Mouse (Mus musculus): ENCODE measurements around the gene Tspan17. TPM values are rescaled to one million over a fixed set of nuclear protein-coding genes. Genes with fewer than 3 reads are reported as not detected.
A peak's percentile ranks its signal among the peaks of the same experiment; 100 is the strongest.

Gene Tspan17
- polyA plus RNA-seq, 1 experiment from 2014 or later: 8.5 TPM

GRCm38 (mm10) chr13:54800206-54800605 lies 11.0 kb downstream of the Tspan17 start:
- no peak overlapping the region for H3K9ac ChIP-seq (replicated peaks; ENCODE audit: low read length)
- H3K4me1 ChIP-seq (ENCODE audit: control insufficient read depth, insufficient read depth, low read length): no peaks in the 10 kb centered on the region
- no peak overlapping the region for H3K27ac ChIP-seq (replicated peaks; ENCODE audit: low read depth, low read length)
- H3K27me3 ChIP-seq (ENCODE audit: control insufficient read depth, insufficient read depth, low read length): no peaks in the 10 kb centered on the region; the same call in 1 of the 2 replicates
- DNase-seq (ENCODE audit: low spot score): no peak
- H3K4me2 ChIP-seq (ENCODE audit: low read depth, low read length): no peak overlapping the region
- H3K9me3 ChIP-seq (replicated peaks; ENCODE audit: control insufficient read depth, low read length): no peaks in the 10 kb centered on the region
- 76% methylated on average over 4 of the region's 4 CpGs for WGBS
- no peak for ATAC-seq (replicated peaks; ENCODE audit: insufficient number of reproducible peaks, low FRiP score, low TSS enrichment, low read depth)
- H3K4me3 ChIP-seq (ENCODE audit: low read depth, low read length): no peak overlapping the region
- no peaks in the 10 kb centered on the region for H3K36me3 ChIP-seq (replicated peaks; ENCODE audit: control insufficient read depth, insufficient read depth, low read depth, low read length)

DNA sequence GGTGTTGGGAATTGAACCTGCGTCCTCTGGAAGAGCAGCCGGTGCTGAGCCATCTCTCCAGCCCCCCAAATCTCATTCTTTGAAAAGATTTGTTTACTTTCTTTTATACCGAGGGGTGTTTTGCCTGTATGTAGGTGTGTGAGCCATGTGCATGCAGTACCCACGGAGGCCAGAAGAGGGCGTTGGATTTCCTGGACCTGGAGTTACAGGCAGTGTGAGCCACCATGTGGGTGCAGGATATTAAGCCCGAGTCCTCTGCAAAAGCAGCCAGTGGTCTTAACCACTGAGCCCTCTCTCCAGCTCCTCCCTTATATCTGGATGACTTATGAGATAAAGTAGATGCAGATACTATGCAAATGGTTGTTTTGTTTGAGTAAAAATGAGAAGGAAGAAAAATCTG lies 13.8 kb downstream of the Tspan17 start:
- Histone ChIP-seq H3K4me1 (ENCODE audit: control insufficient read depth, insufficient read depth, low read length) (no peaks in the 10 kb centered on the region), H3K4me2 (ENCODE audit: low read depth, low read length) (no peak overlapping the region), H3K4me3 (ENCODE audit: low read depth, low read length) (no peak overlapping the region), H3K9ac (replicated peaks; ENCODE audit: low read length) (no peak overlapping the region), H3K27ac (replicated peaks; ENCODE audit: low read depth, low read length) (no peak overlapping the region), H3K27me3 (ENCODE audit: control insufficient read depth, insufficient read depth, low read length) (no peaks in the 10 kb centered on the region; the same call in 1 of the 2 replicates), H3K36me3 (replicated peaks; ENCODE audit: control insufficient read depth, insufficient read depth, low read depth, low read length) (no peaks in the 10 kb centered on the region), H3K9me3 (replicated peaks; ENCODE audit: control insufficient read depth, low read length) (no peaks in the 10 kb centered on the region)
- DNase-seq (ENCODE audit: low spot score) (no peak), ATAC-seq (replicated peaks; ENCODE audit: insufficient number of reproducible peaks, low FRiP score, low TSS enrichment, low read depth) (no peak)
- 81% methylated on average over 6 of the region's 6 CpGs for WGBS

DNA sequence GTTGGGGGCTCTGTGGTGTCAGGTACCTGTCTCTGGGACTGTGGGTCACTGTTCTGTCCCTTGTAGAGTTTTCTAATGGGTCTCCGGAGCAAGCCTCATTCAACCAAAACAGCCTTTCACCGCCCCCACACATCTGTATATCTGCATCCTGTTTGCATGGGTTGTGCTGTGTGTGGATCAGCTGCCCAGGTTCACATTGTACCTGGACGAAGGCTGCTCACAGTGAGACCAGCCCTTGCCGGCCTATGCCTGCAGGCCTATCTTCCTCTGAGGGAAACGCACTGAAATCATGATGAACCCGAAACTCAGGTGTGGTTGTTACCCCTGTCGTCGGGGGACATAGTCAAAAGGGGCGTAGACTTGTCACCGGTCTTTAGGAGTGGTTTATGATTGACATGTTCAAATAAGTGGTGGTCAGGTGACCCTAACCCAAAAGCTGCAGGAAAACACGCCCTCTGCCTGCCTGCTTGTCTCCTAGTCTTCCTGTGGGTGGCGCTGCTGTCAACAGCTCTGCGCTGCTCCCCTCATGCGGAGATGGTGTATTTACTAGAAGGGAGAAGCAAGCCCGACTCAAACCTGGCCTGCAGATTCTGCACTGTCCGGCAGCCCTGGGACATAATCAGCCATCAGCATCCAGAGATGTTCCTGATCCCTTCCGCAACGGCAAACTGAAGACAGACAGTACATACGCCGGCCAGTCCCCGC lies 16.1 kb downstream of the Tspan17 start:
- WGBS: 41% methylated on average over 21 of the region's 21 CpGs
- H3K9ac ChIP-seq (replicated peaks; ENCODE audit: low read length): no peak overlapping the region
- H3K27ac ChIP-seq (replicated peaks; ENCODE audit: low read depth, low read length): no peak overlapping the region
- no peak for DNase-seq (ENCODE audit: low spot score)
- no peak overlapping the region for H3K4me3 ChIP-seq (ENCODE audit: low read depth, low read length)
- H3K36me3 ChIP-seq (replicated peaks; ENCODE audit: control insufficient read depth, insufficient read depth, low read depth, low read length): no peaks in the 10 kb centered on the region
- no peaks in the 10 kb centered on the region for H3K4me1 ChIP-seq (ENCODE audit: control insufficient read depth, insufficient read depth, low read length)
- no peaks in the 10 kb centered on the region for H3K9me3 ChIP-seq (replicated peaks; ENCODE audit: control insufficient read depth, low read length)
- no peak for ATAC-seq (replicated peaks; ENCODE audit: insufficient number of reproducible peaks, low FRiP score, low TSS enrichment, low read depth)
- H3K27me3 ChIP-seq (ENCODE audit: control insufficient read depth, insufficient read depth, low read length): no peaks in the 10 kb centered on the region; the same call in 1 of the 2 replicates
- H3K4me2 ChIP-seq (ENCODE audit: low read depth, low read length): no peak overlapping the region

GRCm38 (mm10) chr13:54806434-54806976 lies 17.3 kb downstream of the Tspan17 start:
- DNase-seq (ENCODE audit: low spot score) (no peak), ATAC-seq (replicated peaks; ENCODE audit: insufficient number of reproducible peaks, low FRiP score, low TSS enrichment, low read depth) (0 out of 2 replicates have a peak, but pooled peaks have one; percentile 52)
- H3K4me1 ChIP-seq (ENCODE audit: control insufficient read depth, insufficient read depth, low read length): no peaks in the 10 kb centered on the region
- H3K9ac ChIP-seq (replicated peaks; ENCODE audit: low read length): no peak overlapping the region
- no peaks in the 10 kb centered on the region; the same call in 1 of the 2 replicates for H3K27me3 ChIP-seq (ENCODE audit: control insufficient read depth, insufficient read depth, low read length)
- H3K27ac ChIP-seq (replicated peaks; ENCODE audit: low read depth, low read length): no peak overlapping the region
- WGBS: 18% methylated on average over 12 of the region's 13 CpGs
- H3K9me3 ChIP-seq (replicated peaks; ENCODE audit: control insufficient read depth, low read length): no peaks in the 10 kb centered on the region
- no peak overlapping the region for H3K4me2 ChIP-seq (ENCODE audit: low read depth, low read length)
- H3K4me3 ChIP-seq (ENCODE audit: low read depth, low read length): no peak overlapping the region
- H3K36me3 ChIP-seq (replicated peaks; ENCODE audit: control insufficient read depth, insufficient read depth, low read depth, low read length): no peaks in the 10 kb centered on the region

DNA sequence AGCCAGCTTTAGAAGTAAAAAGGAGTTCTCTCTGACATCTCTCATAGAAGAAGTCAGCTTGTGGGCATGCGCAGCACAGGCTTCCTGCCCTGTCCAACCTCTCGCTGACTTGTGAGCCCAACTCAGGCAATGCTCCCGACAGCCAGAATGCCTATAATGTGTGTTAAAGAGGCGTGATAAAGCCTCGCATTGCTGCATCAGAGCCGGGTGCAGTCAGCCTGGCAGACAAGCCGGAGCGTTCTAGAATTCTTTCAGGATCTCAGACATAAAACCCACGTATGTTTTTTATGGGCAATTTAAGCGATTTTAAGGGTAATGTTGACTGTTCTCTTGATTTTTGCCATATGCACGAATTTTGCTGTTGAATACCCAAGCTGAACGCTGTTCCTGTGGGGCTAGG lies 18.9 kb downstream of the Tspan17 start:
- Histone ChIP-seq H3K9me3 (replicated peaks; ENCODE audit: control insufficient read depth, low read length) (no peaks in the 10 kb centered on the region), H3K9ac (replicated peaks; ENCODE audit: low read length) (no peak overlapping the region), H3K27me3 (ENCODE audit: control insufficient read depth, insufficient read depth, low read length) (no peaks in the 10 kb centered on the region; the same call in 1 of the 2 replicates), H3K4me2 (ENCODE audit: low read depth, low read length) (no peak overlapping the region), H3K4me1 (ENCODE audit: control insufficient read depth, insufficient read depth, low read length) (no peaks in the 10 kb centered on the region), H3K36me3 (replicated peaks; ENCODE audit: control insufficient read depth, insufficient read depth, low read depth, low read length) (no peaks in the 10 kb centered on the region), H3K27ac (replicated peaks; ENCODE audit: low read depth, low read length) (no peak overlapping the region), H3K4me3 (ENCODE audit: low read depth, low read length) (no peak overlapping the region)
- DNase-seq (ENCODE audit: low spot score) (no peak), ATAC-seq (replicated peaks; ENCODE audit: insufficient number of reproducible peaks, low FRiP score, low TSS enrichment, low read depth) (no peak)
- WGBS: 74% methylated on average over 12 of the region's 12 CpGs

- Histone ChIP-seq H3K4me1 (ENCODE audit: control insufficient read depth, insufficient read depth, low read length) (no peaks in the 10 kb centered on the region), H3K27ac (replicated peaks; ENCODE audit: low read depth, low read length) (no peak overlapping the region), H3K36me3 (replicated peaks; ENCODE audit: control insufficient read depth, insufficient read depth, low read depth, low read length) (no peaks in the 10 kb centered on the region), H3K4me2 (ENCODE audit: low read depth, low read length) (no peak overlapping the region), H3K9me3 (replicated peaks; ENCODE audit: control insufficient read depth, low read length) (no peaks in the 10 kb centered on the region), H3K4me3 (ENCODE audit: low read depth, low read length) (no peak overlapping the region), H3K9ac (replicated peaks; ENCODE audit: low read length) (no peak overlapping the region), H3K27me3 (ENCODE audit: control insufficient read depth, insufficient read depth, low read length) (no peaks in the 10 kb centered on the region)
- DNase-seq (ENCODE audit: low spot score) (peak; percentile 47), ATAC-seq (replicated peaks; ENCODE audit: insufficient number of reproducible peaks, low FRiP score, low TSS enrichment, low read depth) (no peak)
- WGBS: 31% methylated on average over 7 of the region's 7 CpGs
Measured at GRCm38 (mm10) chr13:54811476-54811875, 22.3 kb downstream of the Tspan17 start.

DNA sequence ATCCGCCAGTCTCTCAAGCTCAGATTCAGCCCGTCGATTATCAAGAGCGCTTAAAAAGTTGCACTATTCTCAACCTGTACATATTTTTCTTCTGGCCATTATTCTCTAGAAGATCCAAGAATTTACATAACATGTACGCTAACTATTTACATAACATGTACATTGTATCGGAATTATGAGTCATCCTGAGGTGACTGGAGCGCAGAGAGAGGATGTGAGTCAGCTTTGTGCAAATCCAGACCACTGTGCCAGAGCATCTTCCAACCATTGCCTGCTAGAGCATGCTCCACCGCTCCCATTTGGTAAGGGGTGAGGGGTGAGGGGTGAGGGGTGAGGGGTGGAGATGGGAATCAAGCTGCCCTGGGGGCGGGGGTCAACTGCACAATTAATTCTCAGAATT lies 24.2 kb downstream of the Tspan17 start:
- no peak overlapping the region for H3K4me3 ChIP-seq (ENCODE audit: low read depth, low read length)
- DNase-seq (ENCODE audit: low spot score) (no peak), ATAC-seq (replicated peaks; ENCODE audit: insufficient number of reproducible peaks, low FRiP score, low TSS enrichment, low read depth) (no peak)
- H3K36me3 ChIP-seq (replicated peaks; ENCODE audit: control insufficient read depth, insufficient read depth, low read depth, low read length): no peaks in the 10 kb centered on the region
- H3K4me2 ChIP-seq (ENCODE audit: low read depth, low read length): no peak overlapping the region
- H3K9ac ChIP-seq (replicated peaks; ENCODE audit: low read length): no peak overlapping the region
- H3K27me3 ChIP-seq (ENCODE audit: control insufficient read depth, insufficient read depth, low read length): no peaks in the 10 kb centered on the region
- H3K9me3 ChIP-seq (replicated peaks; ENCODE audit: control insufficient read depth, low read length): no peaks in the 10 kb centered on the region
- 91% methylated on average over 9 of the region's 9 CpGs for WGBS
- H3K27ac ChIP-seq (replicated peaks; ENCODE audit: low read depth, low read length): no peak overlapping the region
- no peaks in the 10 kb centered on the region for H3K4me1 ChIP-seq (ENCODE audit: control insufficient read depth, insufficient read depth, low read length)

- no peak overlapping the region for H3K9ac ChIP-seq (replicated peaks; ENCODE audit: low read length)
Measured at GRCm38 (mm10) chr13:54818399-54819254, 29.4 kb downstream of the Tspan17 start.

More at GRCm38 (mm10) chr13:54818399-54819254, 29.4 kb downstream of the Tspan17 start:
- no peak for ATAC-seq (replicated peaks; ENCODE audit: insufficient number of reproducible peaks, low FRiP score, low TSS enrichment, low read depth)
- Histone ChIP-seq H3K36me3 (replicated peaks; ENCODE audit: control insufficient read depth, insufficient read depth, low read depth, low read length) (no peaks in the 10 kb centered on the region), H3K4me2 (ENCODE audit: low read depth, low read length) (no peak overlapping the region), H3K4me1 (ENCODE audit: control insufficient read depth, insufficient read depth, low read length) (no peaks in the 10 kb centered on the region), H3K9me3 (replicated peaks; ENCODE audit: control insufficient read depth, low read length) (no peaks in the 10 kb centered on the region), H3K27me3 (ENCODE audit: control insufficient read depth, insufficient read depth, low read length) (peaks cover 2% of the 10 kb centered on the region; the same call in 1 of the 2 replicates), H3K4me3 (ENCODE audit: low read depth, low read length) (no peak overlapping the region), H3K27ac (replicated peaks; ENCODE audit: low read depth, low read length) (no peak overlapping the region)
- WGBS: 23% methylated on average over 17 of the region's 17 CpGs
- DNase-seq (ENCODE audit: low spot score): no peak

All from embryonic facial prominence, embryonic 11.5 days (tissue).